Mouse (Mus musculus) embryonic facial prominence, embryonic 14.5 days (tissue): Measurements from ENCODE around the gene Tmem217. TPM values are rescaled to one million over a fixed set of nuclear protein-coding genes. Genes with fewer than 3 reads are reported as not detected.

Experiments used
- ATAC-seq: fragments of 200-750 bp; cut with Nextera tagmentation; 2 replicates; pipeline ENCODE4 v1.8.0; 2017; ENCODE audit warnings: low read depth, moderate number of reproducible peaks, moderate TSS enrichment
- DNase-seq: peaks from one replicate; pipeline ENCODE4 v3.0.0-alpha.2; 2015; ENCODE audit warnings: low spot score
- H3K27ac ChIP-seq: fragments of 300-500 bp; sonication (generic); replicated peaks from 2 replicates; pipeline ENCODE4 v1.5.1; 2014; ENCODE audit warnings: low read depth, mild to moderate bottlenecking, low read length, moderate library complexity
- H3K27me3 ChIP-seq: fragments of 300-500 bp; sonication (generic); replicated peaks from 2 replicates; pipeline ENCODE4 v1.6.1; 2014; ENCODE audit warnings: low read length; ENCODE audit not compliant: control insufficient read depth, insufficient read depth
- H3K36me3 ChIP-seq: fragments of 300-500 bp; sonication (generic); 2 replicates; pipeline ENCODE4 v1.6.1; 2014; ENCODE audit warnings: low read length, mixed read lengths; ENCODE audit not compliant: control insufficient read depth, insufficient read depth
- H3K4me1 ChIP-seq: fragments of 300-500 bp; sonication (generic); 2 replicates; pipeline ENCODE4 v1.6.1; 2014; ENCODE audit warnings: antibody characterized with exemption, low read length; ENCODE audit not compliant: control insufficient read depth, insufficient read depth
- H3K4me2 ChIP-seq: fragments of 300-500 bp; sonication (generic); 2 replicates; pipeline ENCODE4 v1.6.1; 2014; ENCODE audit warnings: low read depth, mild to moderate bottlenecking, low read length, moderate library complexity, mixed read lengths
- H3K4me3 ChIP-seq: fragments of 300-500 bp; sonication (generic); 2 replicates; pipeline ENCODE4 v1.5.1; 2014; ENCODE audit warnings: low read depth, mild to moderate bottlenecking, low read length
- H3K9ac ChIP-seq: fragments of 300-500 bp; sonication (generic); 2 replicates; pipeline ENCODE4 v1.6.1; 2014; ENCODE audit warnings: low read depth, mild to moderate bottlenecking, low read length, moderate library complexity, mixed read lengths
- H3K9me3 ChIP-seq: fragments of 300-500 bp; sonication (generic); 2 replicates; pipeline ENCODE4 v1.6.1; 2016; ENCODE audit warnings: low read length; ENCODE audit not compliant: control insufficient read depth
- WGBS: fragments of 180-500 bp; shearing (Covaris S2); extraction: QIAGEN DNeasy Blood & Tissue Kit; methylation state at CpG from one replicate; pipeline ENCODE4 v1.1.7; 2014; 5-methylcytosine and 5-hydroxymethylcytosine counted together
- polyA plus RNA-seq: library from polyadenylated mRNA; unstranded; fragments of >200 nt; fragmentation: Nextera tagmentation; extraction: Ambion mirVana; gene quantifications from 2 replicates; pipeline ENCODE4 v1.2.1, GENCODE M21; 2014

Tmem217 gene
- polyA plus RNA-seq, 1 experiment from 2014 or later: 0.18 TPM

DNA sequence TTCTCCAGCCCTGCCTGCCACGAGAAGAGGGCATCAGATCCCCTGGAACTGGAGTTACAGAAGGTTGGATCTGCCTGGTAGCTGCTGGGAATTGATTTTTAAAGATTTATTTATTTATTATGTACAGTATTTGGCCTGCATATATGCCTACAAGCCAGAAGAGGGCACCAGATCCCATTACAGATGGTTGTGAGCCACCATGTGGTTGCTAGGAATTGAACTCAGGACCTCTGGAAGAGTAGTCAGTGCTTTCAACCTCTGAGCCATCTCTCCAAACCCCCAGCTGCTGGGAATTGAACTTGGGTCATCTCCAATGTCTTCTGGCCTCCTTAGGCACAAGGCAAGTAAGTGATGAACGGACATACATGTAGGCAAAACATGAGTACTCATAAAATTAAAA is 8.1 kb downstream of the Tmem217 start:
- no peak overlapping the region for H3K4me3 ChIP-seq
- H3K9ac ChIP-seq: no peak overlapping the region
- WGBS: 76% methylated on average over 2 of the region's 2 CpGs
- H3K4me1 ChIP-seq: no peaks in the 10 kb centered on the region
- no peaks in the 10 kb centered on the region for H3K27me3 ChIP-seq
- no peaks in the 10 kb centered on the region for H3K9me3 ChIP-seq
- no peak for DNase-seq
- no peak overlapping the region for H3K27ac ChIP-seq
- H3K36me3 ChIP-seq: no peaks in the 10 kb centered on the region
- H3K4me2 ChIP-seq: no peak overlapping the region
- ATAC-seq: no peak

DNA sequence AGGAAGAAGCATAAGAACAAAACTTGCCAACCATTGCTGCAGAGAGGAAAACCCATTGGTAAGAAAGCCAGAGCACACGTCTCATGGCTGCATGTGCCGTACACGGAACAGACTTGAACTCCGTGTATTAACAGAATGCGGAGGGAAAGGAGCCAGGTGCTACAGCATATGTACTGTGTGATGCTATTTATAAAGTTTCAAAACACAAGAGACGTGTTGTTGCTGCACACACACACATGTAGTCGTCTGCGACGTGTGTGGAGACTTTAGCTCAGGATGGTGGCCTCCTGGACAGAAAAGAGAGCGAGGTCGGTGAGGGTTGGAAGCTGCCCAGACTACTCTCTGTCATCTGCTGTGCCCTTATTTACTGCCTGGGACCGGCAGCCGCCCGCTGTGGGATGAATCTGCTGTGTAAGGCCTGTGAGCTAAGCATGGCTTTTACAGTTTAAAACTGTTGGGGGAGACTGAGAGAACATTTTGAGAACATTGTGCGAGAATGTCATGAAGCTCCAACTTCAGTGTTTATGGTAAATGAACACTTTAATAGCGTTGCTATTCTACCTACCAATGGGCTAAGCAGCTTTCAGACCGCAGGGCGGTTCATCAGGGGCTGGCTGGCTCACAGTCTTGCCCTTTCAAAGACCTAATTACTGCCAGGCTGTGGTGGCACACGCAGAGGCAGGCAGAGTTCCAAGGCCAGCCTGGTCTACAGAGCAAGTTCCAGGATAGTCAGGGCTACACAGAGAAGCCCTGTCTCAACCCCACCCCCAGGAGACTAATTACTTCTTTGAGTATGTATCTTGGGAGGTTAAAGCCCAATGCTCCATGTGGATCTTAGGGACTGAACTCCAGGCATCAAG is 9.1 kb downstream of the Tmem217 start:
- 85% methylated on average over 19 of the region's 19 CpGs for WGBS
- Histone ChIP-seq H3K9ac (no peak overlapping the region), H3K4me2 (no peak overlapping the region), H3K4me3 (no peak overlapping the region), H3K9me3 (no peaks in the 10 kb centered on the region), H3K27ac (no peak overlapping the region), H3K36me3 (no peaks in the 10 kb centered on the region), H3K4me1 (no peaks in the 10 kb centered on the region), H3K27me3 (no peaks in the 10 kb centered on the region)
- no peak for DNase-seq
- no peak for ATAC-seq

DNA sequence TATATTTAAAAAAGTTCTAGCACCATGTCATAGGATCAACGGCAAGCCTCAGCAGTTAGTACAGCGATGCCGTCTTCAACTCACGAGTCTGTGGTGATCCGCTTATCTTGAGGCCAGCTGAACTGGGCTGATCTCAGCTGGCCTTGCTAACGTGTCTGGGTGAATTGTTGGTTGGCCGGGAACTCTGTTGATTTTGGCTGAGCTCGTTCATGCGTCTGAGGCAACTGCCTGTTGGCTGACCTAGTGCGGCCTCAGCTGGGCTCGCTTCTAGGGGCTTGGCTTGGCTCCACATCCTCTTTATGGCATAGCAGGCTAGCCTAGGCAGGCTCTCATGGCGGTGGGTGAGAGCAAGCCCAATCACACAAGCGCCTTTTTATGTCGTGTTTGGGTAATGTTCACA is 10.8 kb downstream of the Tmem217 start:
- WGBS: 67% methylated on average over 14 of the region's 14 CpGs
- Histone ChIP-seq H3K27me3 (no peaks in the 10 kb centered on the region), H3K4me2 (no peak overlapping the region), H3K9ac (no peak overlapping the region), H3K9me3 (no peaks in the 10 kb centered on the region), H3K27ac (no peak overlapping the region), H3K36me3 (no peaks in the 10 kb centered on the region), H3K4me1 (no peaks in the 10 kb centered on the region), H3K4me3 (no peak overlapping the region)
- DNase-seq (peak; percentile 75), ATAC-seq (peak; percentile 37)

DNA sequence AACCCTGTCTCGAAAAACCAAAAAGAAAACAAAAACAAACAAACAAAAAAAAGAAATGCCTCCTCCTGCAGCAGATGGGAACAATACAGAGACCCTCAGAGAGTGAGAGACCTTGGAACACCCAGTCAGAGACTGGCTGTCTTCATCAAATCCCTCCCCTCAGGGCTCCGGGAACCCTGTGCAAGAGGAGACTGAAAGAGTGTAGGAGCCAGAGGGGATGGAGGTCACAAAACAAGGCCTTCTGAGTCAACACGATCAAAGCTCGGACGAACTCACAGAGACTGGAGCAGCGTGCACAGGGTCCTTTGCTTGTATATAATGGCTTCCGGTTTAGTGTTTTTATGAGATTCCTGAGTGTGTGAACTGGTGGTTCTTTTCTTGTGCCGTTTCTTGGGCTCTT is 11.8 kb downstream of the Tmem217 start:
- Histone ChIP-seq H3K27ac (no peak overlapping the region), H3K36me3 (no peaks in the 10 kb centered on the region), H3K9ac (no peak overlapping the region), H3K4me2 (no peak overlapping the region), H3K27me3 (no peaks in the 10 kb centered on the region), H3K4me1 (no peaks in the 10 kb centered on the region), H3K4me3 (no peak overlapping the region), H3K9me3 (no peaks in the 10 kb centered on the region)
- no peak for ATAC-seq
- no peak for DNase-seq
- 87% methylated on average over 8 of the region's 8 CpGs for WGBS

DNA sequence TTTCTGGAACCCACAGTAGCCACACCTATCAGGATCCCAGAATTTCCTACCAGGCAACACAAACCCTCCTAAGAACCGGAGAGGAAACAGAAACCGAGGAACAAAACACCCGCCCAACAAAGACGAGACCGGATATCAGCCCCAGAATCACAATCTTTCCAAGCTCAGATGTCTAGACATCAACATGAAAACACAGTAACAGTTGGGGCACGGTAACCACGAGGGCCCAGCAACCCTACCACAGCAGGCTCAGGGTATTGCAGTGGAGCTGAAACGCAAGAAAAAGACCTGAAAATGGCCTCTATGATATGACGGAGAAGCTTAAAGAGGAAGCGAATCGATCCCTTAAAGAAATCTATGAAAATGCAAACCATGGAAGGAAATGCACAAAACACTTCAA is 18.3 kb downstream of the Tmem217 start:
- DNase-seq: no peak

DNA sequence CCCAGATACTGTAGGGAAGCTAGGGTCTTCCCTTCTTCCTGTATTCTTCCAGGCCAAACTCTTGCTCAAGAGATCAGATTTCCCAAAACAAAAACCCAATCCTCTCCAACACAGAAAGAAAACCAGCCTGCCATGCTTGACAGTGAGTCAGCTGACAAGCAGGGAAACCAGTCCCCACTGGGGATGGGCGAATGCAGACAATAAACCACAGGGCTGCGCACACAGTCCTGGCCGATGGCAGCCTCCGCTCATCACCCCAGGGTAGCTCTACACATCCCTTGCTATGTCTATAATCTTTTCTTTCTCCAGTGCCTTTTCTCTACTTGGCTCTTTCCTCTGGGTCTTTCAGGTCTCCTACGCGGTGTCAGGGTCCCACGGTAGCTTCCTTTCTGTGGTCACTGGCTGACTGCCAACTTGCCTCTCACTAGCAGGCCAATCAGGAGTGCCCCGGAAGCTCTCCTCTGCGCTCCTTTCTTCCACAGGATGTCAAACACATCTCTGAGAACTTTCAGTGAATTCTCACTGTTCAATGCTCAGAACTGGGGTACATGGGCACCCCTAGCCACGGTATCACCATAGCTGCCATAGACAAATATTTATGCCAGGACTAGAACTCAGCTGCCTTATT is 20.3 kb downstream of the Tmem217 start:
- peak; percentile 41; the same call in 1 of the 2 replicates for ATAC-seq
- Histone ChIP-seq H3K4me2 (no peak overlapping the region), H3K36me3 (no peaks in the 10 kb centered on the region), H3K9me3 (no peaks in the 10 kb centered on the region), H3K27me3 (no peaks in the 10 kb centered on the region), H3K9ac (no peak overlapping the region), H3K4me1 (no peaks in the 10 kb centered on the region), H3K4me3 (no peak overlapping the region), H3K27ac (no peak overlapping the region)
- DNase-seq: peak; percentile 49
- WGBS: 65% methylated on average over 10 of the region's 10 CpGs

More for the DNA sequence above, 18.3 kb downstream of the Tmem217 start:
- Histone ChIP-seq H3K9ac (no peak overlapping the region), H3K4me3 (no peak overlapping the region), H3K4me1 (no peaks in the 10 kb centered on the region), H3K27ac (no peak overlapping the region), H3K36me3 (no peaks in the 10 kb centered on the region), H3K4me2 (no peak overlapping the region), H3K9me3 (no peaks in the 10 kb centered on the region), H3K27me3 (no peaks in the 10 kb centered on the region)
- no peak for ATAC-seq
- WGBS: 86% methylated on average over 11 of the region's 11 CpGs

DNA sequence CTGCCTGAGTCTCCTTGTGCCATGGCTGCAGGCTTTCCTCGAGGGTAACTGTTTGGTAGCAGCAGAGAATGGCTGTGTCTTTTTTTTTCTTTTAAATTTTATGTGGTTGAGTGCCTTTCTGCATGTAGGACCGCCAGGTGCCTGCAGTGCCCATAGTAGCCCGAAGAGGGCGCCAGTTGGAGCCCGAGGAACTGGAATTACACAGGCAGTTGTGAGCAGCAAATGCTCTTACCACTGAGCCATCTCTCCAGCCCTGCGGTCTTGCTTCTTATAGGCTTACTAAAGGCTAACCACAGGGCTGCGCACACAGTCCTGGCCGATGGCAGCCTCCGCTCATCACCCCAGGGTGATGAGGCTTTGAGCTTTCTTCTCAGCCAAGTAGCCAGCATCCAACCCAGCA is 20.9 kb downstream of the Tmem217 start:
- WGBS: 82% methylated on average over 9 of the region's 9 CpGs
- H3K9me3 ChIP-seq: 0 out of 2 replicates have a peak, but pooled peaks cover under 1% of the 10 kb centered on the region
- no peak overlapping the region for H3K4me3 ChIP-seq
- no peak overlapping the region for H3K4me2 ChIP-seq
- no peaks in the 10 kb centered on the region for H3K36me3 ChIP-seq
- no peak overlapping the region for H3K9ac ChIP-seq
- H3K27ac ChIP-seq: no peak overlapping the region
- H3K27me3 ChIP-seq: no peaks in the 10 kb centered on the region
- no peaks in the 10 kb centered on the region for H3K4me1 ChIP-seq
- ATAC-seq (no peak), DNase-seq (no peak)

DNA sequence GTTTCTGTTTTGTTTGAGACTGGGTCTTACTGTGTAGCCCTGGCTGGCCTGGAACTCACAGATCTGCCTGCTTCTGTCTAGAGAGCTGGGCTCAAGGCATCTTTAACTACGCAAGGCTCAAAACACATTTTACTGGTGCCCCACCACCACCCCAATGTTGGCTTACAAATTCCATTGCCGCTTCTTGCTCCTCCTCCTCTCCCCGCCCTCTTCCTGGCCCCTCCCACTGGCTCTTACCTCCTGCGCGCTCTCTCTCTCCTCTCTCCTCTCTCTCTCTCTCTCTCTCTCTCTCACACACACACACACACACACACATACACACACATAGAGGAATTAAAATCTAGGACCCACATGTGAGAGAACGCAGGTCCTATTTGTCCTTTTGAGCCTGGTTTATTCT is 21.7 kb downstream of the Tmem217 start:
- no peak overlapping the region for H3K4me3 ChIP-seq
- H3K9ac ChIP-seq: no peak overlapping the region
- no peaks in the 10 kb centered on the region for H3K36me3 ChIP-seq
- DNase-seq (no peak), ATAC-seq (no peak)
- no peak overlapping the region for H3K27ac ChIP-seq
- 82% methylated on average over 6 of the region's 6 CpGs for WGBS
- H3K27me3 ChIP-seq: no peaks in the 10 kb centered on the region
- no peaks in the 10 kb centered on the region for H3K4me1 ChIP-seq
- H3K4me2 ChIP-seq: no peak overlapping the region
- H3K9me3 ChIP-seq: peaks cover 8% of the 10 kb centered on the region; the same call in 1 of the 2 replicates
